Mouse (Mus musculus) brain, embryonic 14.5 days (tissue): ENCODE data around the gene Plppr3. TPM values are rescaled to one million over a fixed set of nuclear protein-coding genes. Genes with fewer than 3 reads are reported as not detected.

Experiments used
- DNase-seq: peaks from one replicate; pipeline ENCODE4 v3.0.0-alpha.2; 2011; ENCODE audit warnings: low read depth
- CTCF ChIP-seq: fragments of 200-500 bp; IDR thresholded peaks from 2 replicates; pipeline ENCODE4 v1.5.1; 2012; ENCODE audit warnings: inconsistent platforms, mild to moderate bottlenecking, moderate library complexity, borderline replicate concordance; ENCODE audit not compliant: insufficient read depth, insufficient read length; ENCODE audit errors: extremely low read depth
- POLR2A ChIP-seq: fragments of 200-500 bp; IDR thresholded peaks from 2 replicates; pipeline ENCODE4 v1.6.1; 2012; ENCODE audit warnings: mild to moderate bottlenecking, inconsistent platforms, borderline replicate concordance; ENCODE audit not compliant: poor library complexity, insufficient read depth, insufficient read length, severe bottlenecking; ENCODE audit errors: extremely low read depth
- polyA plus RNA-seq: library from polyadenylated mRNA; depleted of rRNA; stranded (reverse); fragments of >200 nt; gene quantifications from 2 replicates; pipeline ENCODE4 v1.2.3, GENCODE M21; 2012; rRNA removed

The Plppr3 gene
- 805 and 1,208 TPM in 2 replicates for polyA plus RNA-seq

GRCm38 (mm10) chr10:79874290-79874862, at the start of gene Plppr3, which contains the start of gene Prtn3:
Plppr3 (minus strand) TSS chr10:79874634.
Prtn3 (plus strand) TSS chr10:79874476.
- TF ChIP-seq POLR2A (peak; percentile 81), CTCF (no peak)

DNA sequence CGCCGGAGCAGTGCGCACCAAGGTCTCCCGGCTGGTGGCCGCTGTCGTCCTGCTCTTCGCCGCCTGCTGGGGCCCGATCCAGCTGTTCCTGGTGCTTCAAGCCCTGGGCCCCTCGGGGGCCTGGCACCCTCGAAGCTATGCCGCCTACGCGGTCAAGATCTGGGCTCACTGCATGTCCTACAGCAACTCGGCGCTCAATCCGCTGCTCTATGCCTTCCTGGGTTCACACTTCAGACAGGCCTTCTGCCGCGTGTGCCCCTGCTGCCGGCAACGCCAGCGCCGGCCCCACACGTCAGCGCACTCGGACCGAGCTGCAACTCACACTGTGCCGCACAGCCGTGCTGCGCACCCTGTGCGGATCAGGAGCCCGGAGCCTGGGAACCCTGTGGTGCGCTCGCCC, 47.1 kb upstream of the Plppr3 start:
- DNase-seq = peak; percentile 13
- no peak for TF ChIP-seq CTCF

More at GRCm38 (mm10) chr10:79874290-79874862, at the start of gene Plppr3, which contains the start of gene Prtn3:
- peak; percentile 94 for DNase-seq

- TF ChIP-seq CTCF = no peak
- DNase-seq = no peak
Observed at GRCm38 (mm10) chr10:79920958-79921535, 46.6 kb upstream of the Plppr3 start, which contains the start of gene R3hdm4. R3hdm4 (minus strand) TSS chr10:79921208.

- no peak for DNase-seq
- TF ChIP-seq POLR2A = no peak
- no peak for TF ChIP-seq CTCF
Observed at GRCm38 (mm10) chr10:79920056-79920890, 45.8 kb upstream of the Plppr3 start.

DNA sequence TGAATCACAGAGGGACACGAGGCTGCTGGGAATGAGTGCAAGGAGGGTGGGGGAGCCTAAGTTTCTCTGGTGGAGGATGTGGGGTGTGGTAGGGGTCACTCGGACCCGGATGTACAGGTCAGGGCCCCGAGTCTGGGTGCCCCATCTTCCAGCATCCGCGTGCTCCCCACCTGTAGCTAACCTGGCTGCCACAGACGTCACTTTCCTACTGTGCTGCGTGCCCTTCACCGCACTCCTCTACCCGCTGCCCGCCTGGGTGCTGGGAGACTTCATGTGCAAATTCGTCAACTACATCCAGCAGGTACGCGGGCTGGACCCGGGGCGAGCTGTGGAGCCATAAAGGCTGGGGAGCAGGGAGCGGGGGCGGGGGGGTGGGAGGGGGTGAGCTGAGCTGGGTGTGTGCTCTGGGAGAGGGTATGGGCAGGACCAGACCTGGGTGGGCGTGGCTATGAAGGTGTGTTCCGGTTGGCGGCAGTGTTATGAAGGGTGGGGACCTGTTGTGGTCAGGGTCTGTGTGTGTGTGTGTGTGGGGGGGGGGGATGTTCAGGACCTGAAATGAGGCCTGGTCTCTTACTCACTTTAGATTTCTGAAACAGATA, 44.9 kb upstream of the Plppr3 start:
- DNase-seq = no peak
- TF ChIP-seq CTCF (no peak), POLR2A (no peak)

DNA sequence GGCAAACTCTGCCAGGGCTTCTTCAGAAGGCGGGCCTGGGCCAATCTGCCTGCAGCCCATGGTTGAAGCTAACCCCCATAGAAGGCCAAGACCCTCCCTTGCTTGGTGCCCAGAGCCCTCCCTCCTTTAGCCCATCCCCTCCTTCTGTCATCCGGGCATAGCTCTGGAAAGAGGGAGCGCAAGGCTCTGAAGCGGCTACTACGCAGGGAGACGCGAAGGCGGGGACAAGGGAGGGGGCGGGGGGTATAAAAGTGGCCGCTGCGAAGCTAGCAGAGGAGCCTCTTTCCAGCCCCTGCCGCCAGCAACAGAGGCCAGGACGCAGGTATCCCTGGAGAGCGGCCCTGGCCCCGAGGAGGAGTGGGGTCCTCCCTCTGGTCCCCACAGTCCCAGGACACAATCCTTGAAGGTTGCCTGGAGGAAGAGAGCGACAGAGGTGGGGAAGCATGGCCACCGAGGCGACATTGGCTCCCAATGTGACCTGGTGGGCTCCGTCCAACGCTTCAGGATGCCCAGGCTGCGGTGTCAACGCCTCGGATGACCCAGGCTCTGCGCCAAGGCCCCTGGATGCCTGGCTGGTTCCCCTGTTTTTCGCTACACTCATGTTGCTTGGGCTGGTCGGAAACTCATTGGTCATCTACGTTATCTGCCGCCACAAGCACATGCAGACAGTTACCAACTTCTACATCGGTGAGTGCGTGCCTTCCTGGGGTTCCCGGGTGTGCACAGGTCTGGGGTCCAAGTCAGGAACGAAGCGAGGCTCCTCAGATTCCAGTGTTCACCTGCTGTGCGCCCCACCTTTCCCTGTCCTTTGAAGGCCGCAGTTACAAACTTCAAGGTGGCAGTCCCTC, 44.0 kb upstream of the Plppr3 start:
- TF ChIP-seq POLR2A (no peak), CTCF (no peak)
- DNase-seq = no peak

GRCm38 (mm10) chr10:79917532-79918100, 43.2 kb upstream of the Plppr3 start:
- no peak for DNase-seq
- TF ChIP-seq CTCF (no peak), POLR2A (no peak)

- TF ChIP-seq CTCF (no peak), POLR2A (peak; percentile 85)
- peak; percentile 84 for DNase-seq
Observed at GRCm38 (mm10) chr10:79916808-79917531, 42.5 kb upstream of the Plppr3 start, which contains the start of gene Kiss1r. Kiss1r (plus strand) TSS chr10:79916971.

GRCm38 (mm10) chr10:79916081-79916480, 41.6 kb upstream of the Plppr3 start:
- no peak for DNase-seq
- no peak for TF ChIP-seq POLR2A
- TF ChIP-seq CTCF = no peak
